In genomic region chr15:97257206-97257775, GRCm38 (mm10) we compare ENCODE assay signal across 18 mouse cellular contexts. TPM values are rescaled to one million over a fixed set of nuclear protein-coding genes. Genes with fewer than 3 reads are reported as not detected.
DNase-seq lines count a peak whose midpoint lies in the region; ATAC-seq and TF ChIP-seq lines count a peak whose summit lies in the region.
"Had no signal": no experiment of that assay in that cellular context is flagged by ENCODE, and none has a peak within 500 bp of the region (broad histone marks: within the 10 kb centered on the region; RNA-seq: fewer than 3 reads in every experiment).

No protein-coding gene starts in this region.

- no peak for TF ChIP-seq EP300 in CH12.LX (IDR thresholded peaks at IDR 0.05; ENCODE audit: low read length)

- no peak for TF ChIP-seq POLR2A in CH12.LX (IDR thresholded peaks at IDR 0.05; ENCODE audit: low read depth, low read length)

- H3K4me3 ChIP-seq in limb, embryonic 13.5 days = no peak overlapping the region
- H3K4me3 ChIP-seq in limb, embryonic 10.5 days = no peak overlapping the region
- H3K4me3 ChIP-seq in CH12.LX (replicated peaks in 1 of 3; ENCODE audit: low read depth in 2 of 3, low read length in 2 of 3, poor library complexity in 1 of 3) = no peak overlapping the region
- H3K4me3 ChIP-seq: forebrain, embryonic 12.5 days; layer of hippocampus, adult 2 months; liver, embryonic 13.5 days; neural tube, embryonic 13.5 days had no signal

- no peaks in the 10 kb centered on the region for H3K36me3 ChIP-seq in limb, embryonic 13.5 days
- no peaks in the 10 kb centered on the region for H3K36me3 ChIP-seq in limb, embryonic 10.5 days
- H3K36me3 ChIP-seq in CH12.LX (replicated peaks in 1 of 2; ENCODE audit: control insufficient read depth in 1 of 2, insufficient read depth in 1 of 2, low read length in 1 of 2) = no peaks in the 10 kb centered on the region
- H3K36me3 ChIP-seq: forebrain, embryonic 12.5 days; liver, embryonic 13.5 days; neural tube, embryonic 13.5 days had no signal

- intact Hi-C loops in heart, postnatal 25 days (cut with DNase I) = no loop called here

- no peaks in the 10 kb centered on the region for H3K79me2 ChIP-seq in CH12.LX (replicated peaks; ENCODE audit: control insufficient read depth, extremely low read depth, insufficient read depth, poor library complexity, severe bottlenecking)

- no peak overlapping the region for H3K27ac ChIP-seq in limb, embryonic 13.5 days
- H3K27ac ChIP-seq in limb, embryonic 10.5 days = no peak overlapping the region
- H3K27ac ChIP-seq in CH12.LX (ENCODE audit: insufficient read depth, low read depth) = no peak overlapping the region
- H3K27ac ChIP-seq: forebrain, embryonic 12.5 days; layer of hippocampus, adult 2 months; liver, embryonic 13.5 days; macrophage; neural tube, embryonic 13.5 days had no signal

- WGBS in limb, embryonic 13.5 days = 59% methylated on average over 8 of the region's 8 CpGs
- 86% methylated on average over 8 of the region's 8 CpGs for whole genome bisulfite sequencing in limb, embryonic 10.5 days

- ATAC-seq in limb, embryonic 13.5 days (ENCODE audit: low FRiP score, low read depth) = peak; percentile 82

- no peak overlapping the region for H3K9ac ChIP-seq in limb, embryonic 13.5 days
- H3K9ac ChIP-seq in CH12.LX (ENCODE audit: insufficient read depth, low read depth) = peak overlapping the region; percentile 6; the same call in 1 of the 2 replicates
- H3K9ac ChIP-seq: forebrain, embryonic 12.5 days; liver, embryonic 13.5 days; neural tube, embryonic 13.5 days had no signal

- TF ChIP-seq CTCF in CH12.LX (conservative IDR thresholded peaks at IDR 0.05 in 1 of 2, IDR thresholded peaks at IDR 0.05 in 1 of 2; ENCODE audit: low read depth in 2 of 2, low read length in 2 of 2) = no peak

- in situ Hi-C loops in CH12.LX (cut with MboI; ENCODE audit: low pct_ligation_motif_present, low pct_unique_long_range_greater_than_20kb, low sequenced_read_pairs) = loop anchor here (10.0 kb wide), 1 partner anchor 208 kb away; no protein-coding TSS in a partner anchor

- peaks cover 36% of the 10 kb centered on the region for H3K4me1 ChIP-seq in limb, embryonic 13.5 days
- H3K4me1 ChIP-seq in limb, embryonic 10.5 days = peaks cover 6% of the 10 kb centered on the region
- peaks cover 30 to 80% of the 10 kb centered on the region in 2 experiments for H3K4me1 ChIP-seq in CH12.LX (ENCODE audit: control insufficient read depth in 1 of 2, insufficient read depth in 2 of 2)
- H3K4me1 ChIP-seq: forebrain, embryonic 12.5 days; liver, embryonic 13.5 days; neural tube, embryonic 13.5 days had no signal

- no peaks in the 10 kb centered on the region for H3K9me3 ChIP-seq in limb, embryonic 13.5 days
- H3K9me3 ChIP-seq in limb, embryonic 10.5 days (replicated peaks) = no peaks in the 10 kb centered on the region
- no peaks in the 10 kb centered on the region for H3K9me3 ChIP-seq in CH12.LX (replicated peaks; ENCODE audit: low read length)
- H3K9me3 ChIP-seq: forebrain, embryonic 12.5 days; liver, embryonic 13.5 days; neural tube, embryonic 13.5 days had no signal

- DNase-seq in heart, adult 18-20 months = peak; percentile 22 to 29
- no peak for DNase-seq in heart, postnatal 25 days (ENCODE audit: low spot score)
- DNase-seq in limb, embryonic 10.5 days (ENCODE audit: low spot score) = no peak
- DNase-seq in CH12.LX (ENCODE audit: extremely low read depth) = no peak
- peak; percentile 43 for DNase-seq in kidney, postnatal 14 days
- no peak for DNase-seq in thymus, postnatal 0 days (ENCODE audit: low spot score)
- DNase-seq: cerebellum, adult 9-11 months; gastrocnemius, postnatal 25 days; left cerebral cortex, postnatal 4 days; liver, embryonic 13.5 days; right cerebral cortex, postnatal 14 days; thymus, postnatal 36 days had no signal

- dilution Hi-C loops in CH12.LX (cut with MboI; ENCODE audit: extremely low pct_ligation_motif_present, extremely low pct_unique_long_range_greater_than_20kb, low sequenced_read_pairs) = no loop called here

- H3K4me2 ChIP-seq in limb, embryonic 13.5 days (replicated peaks) = no peak overlapping the region
- H3K4me2 ChIP-seq in CH12.LX (ENCODE audit: insufficient read depth, low read depth, poor library complexity, severe bottlenecking) = no peak overlapping the region
- H3K4me2 ChIP-seq: forebrain, embryonic 12.5 days; liver, embryonic 13.5 days; midbrain, embryonic 11.5 days; neural tube, embryonic 13.5 days had no signal

- no peaks in the 10 kb centered on the region for H3K27me3 ChIP-seq in limb, embryonic 13.5 days
- H3K27me3 ChIP-seq in limb, embryonic 10.5 days (ENCODE audit: low read depth, poor library complexity, severe bottlenecking) = no peaks in the 10 kb centered on the region
- H3K27me3 ChIP-seq in CH12.LX (replicated peaks) = no peaks in the 10 kb centered on the region
- H3K27me3 ChIP-seq: forebrain, embryonic 12.5 days; liver, embryonic 13.5 days; neural tube, embryonic 13.5 days had no signal

- no peak for TF ChIP-seq RAD21 in CH12.LX (IDR thresholded peaks at IDR 0.05; ENCODE audit: low read depth, low read length)

TF ChIP-seq in CH12.LX, 34 proteins besides CTCF, POLR2A, EP300 and RAD21:
- TF ChIP-seq JUND (conservative IDR thresholded peaks at IDR 0.05; ENCODE audit: low read depth, low read length) (no peak), ZC3H11A (IDR thresholded peaks at IDR 0.05; ENCODE audit: low read depth, low read length) (no peak), IRF4 (IDR thresholded peaks at IDR 0.05; ENCODE audit: low read depth, low read length) (no peak), NELFE (IDR thresholded peaks at IDR 0.05; ENCODE audit: low read depth, low read length) (no peak), JUN (IDR thresholded peaks at IDR 0.05; ENCODE audit: insufficient read depth, low read depth, low read length) (no peak), GABPA (IDR thresholded peaks at IDR 0.05; ENCODE audit: insufficient replicate concordance, low read depth, low read length) (no peak), ZMIZ1 (IDR thresholded peaks at IDR 0.05; ENCODE audit: low read depth, low read length) (no peak), UBTF (IDR thresholded peaks at IDR 0.05; ENCODE audit: low read depth, low read length) (no peak), SIN3A (IDR thresholded peaks at IDR 0.05; ENCODE audit: low read length) (no peak), HCFC1 (IDR thresholded peaks at IDR 0.05; ENCODE audit: low read depth, low read length) (no peak), CHD1 (IDR thresholded peaks at IDR 0.05; ENCODE audit: low read depth, low read length) (no peak), E2F4 (IDR thresholded peaks at IDR 0.05; ENCODE audit: insufficient replicate concordance, low read depth, low read length) (no peak), USF1 (IDR thresholded peaks at IDR 0.05; ENCODE audit: low read depth, low read length) (no peak), TBP (conservative IDR thresholded peaks at IDR 0.05; ENCODE audit: low read depth, low read length) (no peak), PAX5 (IDR thresholded peaks at IDR 0.05; ENCODE audit: low read length) (no peak), RCOR1 (conservative IDR thresholded peaks at IDR 0.05; ENCODE audit: low read depth, low read length) (no peak), NRF1 (IDR thresholded peaks at IDR 0.05; ENCODE audit: low read depth, low read length) (no peak), MAFK (IDR thresholded peaks at IDR 0.05; ENCODE audit: insufficient replicate concordance, low read length) (no peak), ETS1 (conservative IDR thresholded peaks at IDR 0.05; ENCODE audit: low read depth, low read length) (no peak)
TF ChIP-seq in CH12.LX: peak in this region for 0.

RNA-seq across cellular contexts. Expression of gene Amigo2, which starts 10.2 kb away (rescaled TPM):
- total RNA-seq in heart, adult 18-20 months (2021) = 1 to 10 TPM; 4.6 to 5.5 TPM
- total RNA-seq in heart, postnatal 25 days (2021) = 1 to 10 TPM; 5.2 to 7.0 TPM
- polyA plus RNA-seq in limb, embryonic 13.5 days (2015; fragmentation: Nextera tagmentation; extraction: Ambion mirVana) = 6.3 and 6.7 TPM in 2 replicates
- polyA plus RNA-seq in limb, embryonic 10.5 days (2016; fragmentation: Nextera tagmentation; extraction: Ambion mirVana) = 2.5 and 2.9 TPM in 2 replicates
- total RNA-seq in CH12.LX (2012; rRNA removed) (17.1 and 19.1 TPM in 2 replicates), CH12.LX (2014; rRNA removed) (23.0 and 23.7 TPM in 2 replicates)
- polyA plus RNA-seq in CH12.LX (2012; ENCODE audit: insufficient read length, low read depth) = 6.0 and 6.4 TPM in 2 replicates
- 1.9 and 2.8 TPM in 2 replicates for polyA plus RNA-seq in thymus, postnatal 0 days (2015; fragmentation: Nextera tagmentation; extraction: Ambion mirVana)
- polyA plus RNA-seq: macrophage had no signal

RNA-seq across cellular contexts. Expression of gene Pced1b, which starts 10.4 kb away (rescaled TPM):
- total RNA-seq in heart, adult 18-20 months (2021) = 1 to 10 TPM; 1.9 to 4.4 TPM
- 1 to 10 TPM; 2.3 to 2.5 TPM for total RNA-seq in heart, postnatal 25 days (2021)
- 2.9 and 4.0 TPM in 2 replicates for polyA plus RNA-seq in limb, embryonic 13.5 days (2015; fragmentation: Nextera tagmentation; extraction: Ambion mirVana)
- 3.6 and 3.7 TPM in 2 replicates for polyA plus RNA-seq in limb, embryonic 10.5 days (2016; fragmentation: Nextera tagmentation; extraction: Ambion mirVana)
- total RNA-seq in CH12.LX (2012; rRNA removed) (16.3 and 21.1 TPM in 2 replicates), CH12.LX (2014; rRNA removed) (9.9 and 12.3 TPM in 2 replicates)
- polyA plus RNA-seq in CH12.LX (2012; ENCODE audit: insufficient read length, low read depth) = 40.5 and 44.2 TPM in 2 replicates
- 7.2 and 8.0 TPM in 2 replicates for polyA plus RNA-seq in thymus, postnatal 0 days (2015; fragmentation: Nextera tagmentation; extraction: Ambion mirVana)

Comparison
In these comparisons a context has a peak if more than half of its experiments do, and no peak if none do; other contexts are left out.
1. DNase-seq: peak in heart, adult 18-20 months (2 of 2) and kidney, postnatal 14 days (single experiment); none in heart, postnatal 25 days (single experiment), limb, embryonic 10.5 days (single experiment), CH12.LX (single experiment) and thymus, postnatal 0 days (single experiment).